Mouse (Mus musculus): ENCODE measurements around the gene Cntn1.

DNA sequence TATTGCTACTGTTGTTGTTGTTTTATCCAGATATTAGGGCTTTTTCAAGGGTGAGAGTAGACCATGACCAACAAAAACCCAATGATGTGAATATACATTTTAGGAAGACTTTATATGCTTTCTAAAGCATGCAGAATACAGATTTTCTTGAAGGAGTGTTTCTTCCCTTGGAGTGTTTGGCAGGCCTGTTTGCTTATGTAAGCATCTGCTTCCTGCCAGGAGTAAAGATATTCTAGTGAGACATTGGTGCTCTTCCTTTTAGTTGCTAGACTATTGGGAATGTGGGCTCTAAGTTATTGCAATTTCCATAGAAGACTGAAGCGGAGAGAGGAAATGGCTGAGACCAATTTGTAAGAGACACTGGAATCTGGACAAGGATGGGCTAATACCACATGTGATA is 158.8 kb downstream of the Cntn1 start:
- TF ChIP-seq POLR2A (IDR thresholded peaks at IDR 0.05; ENCODE audit: low read depth, low read length) (no peak), CTCF (IDR thresholded peaks at IDR 0.05; ENCODE audit: extremely low read depth, insufficient read depth, insufficient read length, insufficient replicate concordance) (no peak)

Measured in spleen, adult 2 months (tissue).